Mouse (Mus musculus) MEL (cell line): ENCODE results near the gene Mnx1. TPM values are rescaled to one million over a fixed set of nuclear protein-coding genes. Genes with fewer than 3 reads are reported as not detected.

Experiments
- DNase-seq: peaks from one replicate; pipeline ENCODE4 v3.0.0; 2011; ENCODE audit warnings: low read depth, low spot score
- H3K27ac ChIP-seq: 2 replicates; pipeline ENCODE4 v1.5.1; 2012; ENCODE audit warnings: low read depth, mild to moderate bottlenecking, control low read depth, low read length, moderate library complexity; ENCODE audit not compliant: control insufficient read depth
- H3K27me3 ChIP-seq, 2 experiments: fragments of 150-350 bp in 1 of 2; sonication (generic) in 1 of 2; 2 replicates each; pipeline ENCODE4 v1.6.1; 2012; ENCODE audit warnings: low read length in 2 of 2, mild to moderate bottlenecking in 2 of 2, improper control_type of control experiment in 1 of 2, moderate library complexity in 1 of 2; ENCODE audit not compliant: insufficient read depth in 2 of 2, control insufficient read depth in 1 of 2
- H3K36me3 ChIP-seq, 2 experiments: 2 replicates each; pipeline ENCODE4 v1.6.1; 2012 to 2014; ENCODE audit warnings: low read length in 2 of 2, improper control_type of control experiment in 1 of 2, inconsistent platforms in 1 of 2, mild to moderate bottlenecking in 1 of 2; ENCODE audit not compliant: insufficient read depth in 2 of 2, control insufficient read depth in 1 of 2
- H3K4me1 ChIP-seq, 2 experiments: fragments of 150-350 bp in 1 of 2; sonication (generic) in 1 of 2; 2 replicates each; pipeline ENCODE4 v1.6.1; 2012; ENCODE audit warnings: low read length in 2 of 2, improper control_type of control experiment in 1 of 2, mild to moderate bottlenecking in 1 of 2; ENCODE audit not compliant: insufficient read depth in 2 of 2, control insufficient read depth in 1 of 2
- H3K4me3 ChIP-seq, 2 experiments: fragments of 150-350 bp in 1 of 2; sonication (generic) in 1 of 2; 2 replicates each; pipeline ENCODE4 v1.5.1; 2012; ENCODE audit warnings: low read depth in 2 of 2, low read length in 2 of 2, mild to moderate bottlenecking in 2 of 2, moderate library complexity in 2 of 2, control low read depth in 1 of 2, improper control_type of control experiment in 1 of 2; ENCODE audit not compliant: control insufficient read depth in 1 of 2, insufficient read depth in 1 of 2
- H3K79me2 ChIP-seq: 2 replicates; pipeline ENCODE4 v1.6.1; 2012; ENCODE audit warnings: mild to moderate bottlenecking, low read length, moderate library complexity; ENCODE audit not compliant: control insufficient read depth, poor library complexity, insufficient read depth
- H3K9ac ChIP-seq: 2 replicates; pipeline ENCODE4 v1.6.1; 2012; ENCODE audit warnings: low read depth, mild to moderate bottlenecking, control low read depth, low read length, moderate library complexity; ENCODE audit not compliant: control insufficient read depth, poor library complexity, severe bottlenecking
- H3K9me3 ChIP-seq: fragments of 150-350 bp; sonication (generic); replicated peaks from 2 replicates; pipeline ENCODE4 v1.6.1; 2012; ENCODE audit warnings: mild to moderate bottlenecking, low read length, improper control_type of control experiment, moderate library complexity; ENCODE audit not compliant: insufficient read depth
- BHLHE40 ChIP-seq: IDR thresholded peaks from 2 replicates; pipeline ENCODE4 v1.6.1; 2012; ENCODE audit warnings: low read depth, mild to moderate bottlenecking, inconsistent platforms, low read length, improper control_type of control experiment, borderline replicate concordance
- CTCF ChIP-seq, 3 experiments: IDR thresholded peaks in 2 of 3; conservative IDR thresholded peaks in 1 of 3; 2 replicates each; pipeline ENCODE4 v1.5.1; 2011 to 2012; ENCODE audit warnings: low read length in 3 of 3, low read depth in 2 of 3, mild to moderate bottlenecking in 2 of 3, improper control_type of control experiment in 1 of 3, inconsistent platforms in 1 of 3, mixed read lengths in 1 of 3, moderate library complexity in 1 of 3; ENCODE audit not compliant: control insufficient read depth in 1 of 3, insufficient read depth in 1 of 3, poor library complexity in 1 of 3, severe bottlenecking in 1 of 3
- E2F4 ChIP-seq: IDR thresholded peaks from 2 replicates; pipeline ENCODE4 v1.6.1; 2011; ENCODE audit warnings: low read depth, low read length, improper control_type of control experiment, borderline replicate concordance
- ELF1 ChIP-seq: IDR thresholded peaks from 2 replicates; pipeline ENCODE4 v1.6.1; 2014; ENCODE audit warnings: low read depth, mild to moderate bottlenecking, inconsistent platforms, low read length, improper control_type of control experiment, moderate library complexity
- ETS1 ChIP-seq: IDR thresholded peaks from 2 replicates; pipeline ENCODE4 v1.6.1; 2012; ENCODE audit warnings: low read depth, mild to moderate bottlenecking, inconsistent platforms, low read length, improper control_type of control experiment, moderate library complexity
- GABPA ChIP-seq: IDR thresholded peaks from 2 replicates; pipeline ENCODE4 v1.6.1; 2012; ENCODE audit warnings: low read depth, mild to moderate bottlenecking, inconsistent platforms, low read length, improper control_type of control experiment, moderate library complexity
- GATA1 ChIP-seq: IDR thresholded peaks from 2 replicates; pipeline ENCODE4 v1.6.1; 2011; ENCODE audit warnings: low read depth, low read length, improper control_type of control experiment
- JUND ChIP-seq: IDR thresholded peaks from 2 replicates; pipeline ENCODE4 v1.6.1; 2011; ENCODE audit warnings: low read depth, mild to moderate bottlenecking, improper control_type of control experiment, low read length
- KAT2A ChIP-seq: conservative IDR thresholded peaks from 2 replicates; pipeline ENCODE4 v1.6.1; 2012; ENCODE audit warnings: low read depth, low read length, improper control_type of control experiment, inconsistent platforms
- MAFK ChIP-seq: IDR thresholded peaks from 2 replicates; pipeline ENCODE4 v1.6.1; 2011; ENCODE audit warnings: low read depth, mild to moderate bottlenecking, low read length, improper control_type of control experiment, borderline replicate concordance
- MEF2A ChIP-seq: IDR thresholded peaks from 2 replicates; pipeline ENCODE4 v1.6.1; 2014; ENCODE audit warnings: low read depth, mild to moderate bottlenecking, inconsistent platforms, low read length, improper control_type of control experiment; ENCODE audit not compliant: poor library complexity, insufficient replicate concordance, severe bottlenecking; ENCODE audit errors: extremely low read depth
- MXI1 ChIP-seq: IDR thresholded peaks from 2 replicates; pipeline ENCODE4 v1.6.1; 2011; ENCODE audit warnings: mild to moderate bottlenecking, low read depth, low read length, improper control_type of control experiment
- MYC ChIP-seq: IDR thresholded peaks from 2 replicates; pipeline ENCODE4 v1.6.1; 2011; ENCODE audit warnings: low read depth, mild to moderate bottlenecking, low read length, improper control_type of control experiment, moderate library complexity
- NELFE ChIP-seq: IDR thresholded peaks from 2 replicates; pipeline ENCODE4 v1.6.1; 2011; ENCODE audit warnings: low read depth, low read length, improper control_type of control experiment
- POLR2AphosphoS2 ChIP-seq: IDR thresholded peaks from 2 replicates; pipeline ENCODE4 v1.6.1; 2011; ENCODE audit warnings: low read length, improper control_type of control experiment
- RAD21 ChIP-seq: IDR thresholded peaks from 2 replicates; pipeline ENCODE4 v1.6.1; 2011; ENCODE audit warnings: mild to moderate bottlenecking, low read depth, low read length, improper control_type of control experiment
- RCOR1 ChIP-seq: IDR thresholded peaks from 2 replicates; pipeline ENCODE4 v1.6.1; 2012; ENCODE audit warnings: low read depth, mild to moderate bottlenecking, inconsistent platforms, low read length, improper control_type of control experiment
- SMC3 ChIP-seq: IDR thresholded peaks from 2 replicates; pipeline ENCODE4 v1.6.1; 2011; ENCODE audit warnings: low read depth, low read length, improper control_type of control experiment
- USF1 ChIP-seq: IDR thresholded peaks from 2 replicates; pipeline ENCODE4 v1.6.1; 2014; ENCODE audit warnings: low read depth, mild to moderate bottlenecking, inconsistent platforms, low read length, improper control_type of control experiment, moderate library complexity
- USF2 ChIP-seq, 2 experiments: IDR thresholded peaks; 2 replicates each; pipeline ENCODE4 v1.6.1; 2011 to 2012; ENCODE audit warnings: improper control_type of control experiment in 2 of 2, low read length in 2 of 2, borderline replicate concordance in 1 of 2, inconsistent platforms in 1 of 2, low read depth in 1 of 2, mild to moderate bottlenecking in 1 of 2; ENCODE audit not compliant: insufficient read depth in 1 of 2
- ZC3H11A ChIP-seq: IDR thresholded peaks from 2 replicates; pipeline ENCODE4 v1.6.1; 2012; ENCODE audit warnings: low read depth, mild to moderate bottlenecking, inconsistent platforms, low read length, improper control_type of control experiment
- ZKSCAN1 ChIP-seq: IDR thresholded peaks from 2 replicates; pipeline ENCODE4 v1.6.1; 2012; ENCODE audit warnings: low read depth, mild to moderate bottlenecking, inconsistent platforms, low read length, improper control_type of control experiment, moderate library complexity
- ZMIZ1 ChIP-seq: IDR thresholded peaks from 2 replicates; pipeline ENCODE4 v1.6.1; 2012; ENCODE audit warnings: low read depth, mild to moderate bottlenecking, inconsistent platforms, low read length, improper control_type of control experiment, moderate library complexity
- ZNF384 ChIP-seq: IDR thresholded peaks from 2 replicates; pipeline ENCODE4 v1.6.1; 2012; ENCODE audit warnings: low read depth, mild to moderate bottlenecking, inconsistent platforms, low read length, improper control_type of control experiment
- polyA plus RNA-seq, 2 experiments: library from polyadenylated mRNA; stranded (reverse) in 1 of 2; unstranded in 1 of 2; fragments of >175 nt in 1 of 2; fragments of >200 nt in 1 of 2; gene quantifications; 2 replicates each; pipeline versions ENCODE4 v1.2.1 to v1.2.4; 2012; ENCODE audit warnings: low replicate concordance in 2 of 2, low read depth in 1 of 2; ENCODE audit not compliant: insufficient read length in 2 of 2, insufficient read depth in 1 of 2, missing spikeins in 1 of 2
- total RNA-seq: library from RNA; depleted of rRNA; stranded (reverse); fragments of 300-350 nt; gene quantifications from 2 replicates; pipeline ENCODE4 v1.2.3, GENCODE M21; 2012

Mnx1 gene
- total and polyA plus RNA-seq, 3 experiments = not detected

- H3K27me3 ChIP-seq = peaks cover 4 to 19% of the 10 kb centered on the region in 2 experiments
- TF ChIP-seq RCOR1 = no peak
- no peak for TF ChIP-seq MYC
- no peak for TF ChIP-seq KAT2A
- TF ChIP-seq E2F4 = no peak
- TF ChIP-seq USF2 (IDR thresholded peaks at IDR 0.05; ENCODE audit: borderline replicate concordance in 1 of 2, insufficient read depth in 1 of 2, low read depth in 1 of 2, low read length in 2 of 2) = no peak
- TF ChIP-seq GATA1 = no peak
- TF ChIP-seq ELF1 = no peak
- no peak for TF ChIP-seq NELFE
- no peak for TF ChIP-seq MXI1
- TF ChIP-seq ZC3H11A = no peak
- no peak for TF ChIP-seq RAD21
- TF ChIP-seq CTCF (IDR thresholded peaks at IDR 0.05 in 2 of 3, conservative IDR thresholded peaks at IDR 0.05 in 1 of 3; ENCODE audit: control insufficient read depth in 1 of 3, insufficient read depth in 1 of 3, low read depth in 2 of 3, low read length in 3 of 3, poor library complexity in 1 of 3, severe bottlenecking in 1 of 3) = no peak
- no peak for TF ChIP-seq MAFK
- TF ChIP-seq ZMIZ1 = no peak
- no peak for TF ChIP-seq ZNF384
- TF ChIP-seq, all 39 proteins: peak for 0
- DNase-seq = no peak
- no peaks in the 10 kb centered on the region for H3K79me2 ChIP-seq
- no peak overlapping the region for H3K27ac ChIP-seq
- H3K9ac ChIP-seq = no peak overlapping the region
- no peaks in the 10 kb centered on the region for H3K4me1 ChIP-seq
- no peak overlapping the region for H3K4me3 ChIP-seq
- no peaks in the 10 kb centered on the region for H3K36me3 ChIP-seq
- H3K9me3 ChIP-seq = no peaks in the 10 kb centered on the region
Measured at GRCm38 (mm10) chr5:29485941-29486320, 7.7 kb upstream of the Mnx1 start.

GRCm38 (mm10) chr5:29484965-29485940, 7.0 kb upstream of the Mnx1 start:
- no peak for DNase-seq
- no peaks in the 10 kb centered on the region for H3K4me1 ChIP-seq
- no peak for TF ChIP-seq KAT2A
- no peak for TF ChIP-seq ETS1
- TF ChIP-seq ZC3H11A = no peak
- no peak for TF ChIP-seq MEF2A
- TF ChIP-seq ZNF384 = no peak
- TF ChIP-seq JUND = no peak
- TF ChIP-seq BHLHE40 = no peak
- TF ChIP-seq SMC3 = no peak
- TF ChIP-seq ZKSCAN1 = no peak
- no peak for TF ChIP-seq POLR2AphosphoS2
- TF ChIP-seq GABPA = no peak
- no peak for TF ChIP-seq USF1
- H3K27me3 ChIP-seq = peaks cover 1 to 19% of the 10 kb centered on the region in 2 experiments
- no peak overlapping the region for H3K27ac ChIP-seq
- no peaks in the 10 kb centered on the region for H3K79me2 ChIP-seq
- H3K9ac ChIP-seq = no peak overlapping the region
- H3K36me3 ChIP-seq = no peaks in the 10 kb centered on the region
- H3K4me3 ChIP-seq = no peak overlapping the region
- no peaks in the 10 kb centered on the region for H3K9me3 ChIP-seq
